Mouse (Mus musculus) intestine, postnatal 0 days (tissue): ENCODE results near the gene Fastkd3. TPM values are rescaled to one million over a fixed set of nuclear protein-coding genes. Genes with fewer than 3 reads are reported as not detected.
"Not testable (repeated sequence)": the region's sequence is repeated elsewhere in the genome, so short reads cannot be mapped to it uniquely, and the experiment has no call there.

ENCODE experiments used
- ATAC-seq: fragments of 200-750 bp; cut with Nextera tagmentation; 2 replicates; pipeline ENCODE4 v1.8.0; 2017; ENCODE audit warnings: mild to moderate bottlenecking, moderate TSS enrichment, moderate library complexity
- H3K27ac ChIP-seq: fragments of 300-500 bp; sonication (generic); 2 replicates; pipeline ENCODE4 v1.5.1; 2014; ENCODE audit warnings: mild to moderate bottlenecking, low read depth, low read length, moderate library complexity
- H3K27me3 ChIP-seq: fragments of 300-500 bp; sonication (generic); replicated peaks from 2 replicates; pipeline ENCODE4 v1.6.1; 2014; ENCODE audit warnings: low read length, mixed read lengths; ENCODE audit not compliant: control insufficient read depth, insufficient read depth
- H3K36me3 ChIP-seq: fragments of 300-500 bp; sonication (generic); 2 replicates; pipeline ENCODE4 v1.6.1; 2014; ENCODE audit warnings: mild to moderate bottlenecking, moderate library complexity; ENCODE audit not compliant: control insufficient read depth, insufficient read depth
- H3K4me1 ChIP-seq: fragments of 300-500 bp; sonication (generic); replicated peaks from 2 replicates; pipeline ENCODE4 v1.6.1; 2014; ENCODE audit warnings: antibody characterized with exemption, low read length, mixed read lengths; ENCODE audit not compliant: control insufficient read depth, insufficient read depth
- H3K4me2 ChIP-seq: fragments of 300-500 bp; sonication (generic); replicated peaks from 2 replicates; pipeline ENCODE4 v1.6.1; 2014; ENCODE audit warnings: low read depth, mild to moderate bottlenecking, moderate library complexity
- H3K4me3 ChIP-seq: fragments of 300-500 bp; sonication (generic); 2 replicates; pipeline ENCODE4 v1.5.1; 2014; ENCODE audit warnings: low read depth, low read length
- H3K9ac ChIP-seq: fragments of 300-500 bp; sonication (generic); 2 replicates; pipeline ENCODE4 v1.6.1; 2014; ENCODE audit warnings: mild to moderate bottlenecking, low read depth, low read length
- H3K9me3 ChIP-seq: fragments of 300-500 bp; sonication (generic); 2 replicates; pipeline ENCODE4 v1.6.1; 2016; ENCODE audit warnings: mixed run types; ENCODE audit not compliant: control insufficient read depth
- CTCF ChIP-seq: sonication (generic); IDR thresholded peaks from 2 replicates; pipeline ENCODE4 v1.5.1; 2016; ENCODE audit warnings: low read depth, mild to moderate bottlenecking, control low read depth, antibody characterized with exemption, moderate library complexity
- WGBS: fragments of 180-500 bp; shearing (Covaris S2); extraction: QIAGEN DNeasy Blood & Tissue Kit; methylation state at CpG from one replicate; pipeline ENCODE4 v1.1.7; 2014; 5-methylcytosine and 5-hydroxymethylcytosine counted together
- polyA plus RNA-seq: library from polyadenylated mRNA; unstranded; fragments of >200 nt; fragmentation: Nextera tagmentation; extraction: Ambion mirVana; gene quantifications from 2 replicates; pipeline ENCODE4 v1.2.1, GENCODE M21; 2015

Fastkd3 gene
- 17.3 and 19.1 TPM in 2 replicates for polyA plus RNA-seq

DNA sequence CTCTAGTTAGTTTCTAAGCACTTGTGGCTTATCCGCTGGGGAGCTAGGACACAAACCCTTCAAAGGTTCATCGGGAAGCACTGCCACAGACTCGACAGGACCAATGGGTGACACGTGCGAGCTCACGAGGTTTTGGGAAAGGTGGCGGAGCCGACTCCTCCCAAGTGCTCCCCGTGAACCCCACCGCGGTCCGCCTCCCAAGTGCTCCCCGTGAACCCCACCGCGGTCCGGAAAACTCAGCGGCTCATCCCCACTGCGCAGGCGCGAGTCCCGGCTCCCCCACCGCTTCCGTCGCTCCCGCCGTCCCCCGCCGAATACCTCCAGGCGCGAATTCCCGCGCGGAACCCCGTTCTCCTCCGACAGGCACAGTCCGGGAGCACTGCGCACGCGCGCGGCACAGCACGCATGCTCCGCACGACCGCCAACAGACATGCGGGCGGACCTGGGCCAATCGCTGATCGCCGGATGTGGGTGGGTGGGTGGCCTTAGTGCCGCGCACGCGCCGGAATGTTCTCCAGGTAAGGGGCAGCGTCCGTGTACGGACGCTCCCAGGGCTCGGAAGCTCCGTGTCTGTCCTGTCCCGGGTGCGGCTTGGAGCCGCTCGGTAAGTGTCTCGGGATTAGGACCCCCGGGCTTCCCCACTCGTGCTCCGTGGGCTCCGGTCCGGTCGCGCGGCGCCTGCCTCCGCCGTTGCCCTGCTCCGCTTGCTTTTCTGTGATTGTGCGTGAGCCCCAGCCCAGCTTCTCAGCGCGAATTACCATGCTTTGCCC is at the start of gene Fastkd3, which contains the start of gene Mtrr:
Fastkd3 (plus strand) TSS at position 488 of the 770 bp plus-strand sequence.
Mtrr (minus strand) TSS at position 403 of the 770 bp plus-strand sequence.
- WGBS: under 1% methylated on average over 81 of the region's 81 CpGs
- H3K4me2 ChIP-seq: peak within 1 kb of the TSS; percentile 82
- ATAC-seq: peak; percentile 99
- peak within 1 kb of the TSS; percentile 85 for H3K27ac ChIP-seq
- peaks cover 35% of the 10 kb centered on the region for H3K36me3 ChIP-seq
- no peaks in the 10 kb centered on the region for H3K27me3 ChIP-seq
- no peak for TF ChIP-seq CTCF
- H3K4me3 ChIP-seq: peak within 1 kb of the TSS; percentile 91
- H3K4me1 ChIP-seq: 0 out of 2 replicates have a peak, but pooled peaks cover 5% of the 10 kb centered on the region
- no peaks in the 10 kb centered on the region for H3K9me3 ChIP-seq
- H3K9ac ChIP-seq: peak within 1 kb of the TSS; percentile 66

- not testable (repeated sequence) for H3K27ac ChIP-seq, H3K9ac ChIP-seq, ATAC-seq, H3K4me2 ChIP-seq, H3K27me3 ChIP-seq, H3K4me1 ChIP-seq, H3K4me3 ChIP-seq, H3K36me3 ChIP-seq, H3K9me3 ChIP-seq
- peak; percentile 61 for TF ChIP-seq CTCF
- 25% methylated on average over 4 of the region's 6 CpGs for WGBS
Observed at GRCm38 (mm10) chr13:68553391-68553790, 28.6 kb upstream of the Fastkd3 start.

DNA sequence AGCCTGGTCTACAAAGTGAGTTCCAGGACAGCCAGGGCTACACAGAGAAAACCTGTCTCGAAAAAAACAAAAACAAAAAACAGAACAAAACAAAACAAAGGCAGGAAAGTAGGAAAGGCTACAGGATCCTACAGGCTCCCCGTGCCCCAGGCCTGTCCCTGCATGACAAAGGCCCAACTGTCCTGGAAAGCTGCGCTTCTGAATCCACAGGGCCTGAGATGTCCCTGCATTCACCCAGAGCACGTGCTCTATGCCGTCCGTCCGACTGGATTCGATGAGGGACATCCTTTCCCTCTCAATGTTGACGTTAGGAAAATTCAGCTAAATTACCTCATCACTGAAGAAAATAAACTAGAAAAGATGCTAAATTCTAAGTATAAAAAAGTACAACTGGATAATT is 13.9 kb upstream of the Fastkd3 start:
- TF ChIP-seq CTCF: no peak
- ATAC-seq: no peak
- Histone ChIP-seq H3K36me3 (peaks cover 51% of the 10 kb centered on the region), H3K4me3 (no peak overlapping the region), H3K27ac (no peak overlapping the region), H3K4me2 (no peak overlapping the region), H3K9ac (no peak overlapping the region), H3K9me3 (no peaks in the 10 kb centered on the region), H3K4me1 (no peaks in the 10 kb centered on the region), H3K27me3 (no peaks in the 10 kb centered on the region)
- 92% methylated on average over 9 of the region's 9 CpGs for WGBS

- Histone ChIP-seq H3K9ac (no peak overlapping the region), H3K27me3 (no peaks in the 10 kb centered on the region), H3K4me1 (no peaks in the 10 kb centered on the region), H3K36me3 (peaks cover 47% of the 10 kb centered on the region), H3K27ac (no peak overlapping the region), H3K4me2 (no peak overlapping the region), H3K9me3 (no peaks in the 10 kb centered on the region), H3K4me3 (no peak overlapping the region)
- no peak for ATAC-seq
- WGBS: 90% methylated on average over 11 of the region's 11 CpGs
- no peak for TF ChIP-seq CTCF
Observed at GRCm38 (mm10) chr13:68568548-68568947, 13.5 kb upstream of the Fastkd3 start.

GRCm38 (mm10) chr13:68569589-68570336 is 12.3 kb upstream of the Fastkd3 start:
- Histone ChIP-seq H3K36me3 (peaks cover 37% of the 10 kb centered on the region), H3K27me3 (no peaks in the 10 kb centered on the region), H3K4me2 (no peak overlapping the region), H3K9me3 (no peaks in the 10 kb centered on the region), H3K4me3 (no peak overlapping the region), H3K27ac (no peak overlapping the region), H3K4me1 (no peaks in the 10 kb centered on the region), H3K9ac (no peak overlapping the region)
- 57% methylated on average over 17 of the region's 17 CpGs for WGBS
- peak; percentile 91 for TF ChIP-seq CTCF
- 0 out of 2 replicates have a peak, but pooled peaks have one; percentile 31 for ATAC-seq

DNA sequence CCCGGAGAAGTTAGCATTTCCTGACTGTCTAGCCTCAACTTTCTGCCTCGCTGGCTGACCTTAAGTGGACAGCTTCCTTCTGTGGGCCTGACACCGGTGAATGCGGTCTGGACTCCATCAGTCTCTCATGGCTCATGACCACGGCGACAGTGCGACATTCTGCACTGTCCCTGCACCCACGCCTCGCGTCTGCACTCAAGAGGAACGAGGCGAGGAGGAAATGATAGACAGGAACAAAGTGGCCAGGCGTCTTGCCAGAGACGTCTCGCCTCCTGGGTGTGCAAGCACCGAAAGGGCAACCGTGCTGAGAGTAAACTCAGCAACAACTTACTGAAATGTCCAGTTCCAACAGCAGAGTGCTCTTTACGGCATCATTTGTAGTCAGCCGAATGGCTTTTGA is 9.8 kb upstream of the Fastkd3 start:
- Histone ChIP-seq H3K9ac (no peak overlapping the region), H3K4me1 (no peaks in the 10 kb centered on the region), H3K27ac (peak overlapping the region; percentile 46; the same call in 1 of the 2 replicates), H3K27me3 (no peaks in the 10 kb centered on the region), H3K4me2 (no peak overlapping the region), H3K36me3 (peaks cover 25% of the 10 kb centered on the region), H3K9me3 (no peaks in the 10 kb centered on the region), H3K4me3 (no peak overlapping the region)
- TF ChIP-seq CTCF: no peak
- WGBS: 82% methylated on average over 19 of the region's 19 CpGs
- no peak for ATAC-seq
